Mouse (Mus musculus): ENCODE measurements around the gene Rnh1.

The Rnh1 gene

DNA sequence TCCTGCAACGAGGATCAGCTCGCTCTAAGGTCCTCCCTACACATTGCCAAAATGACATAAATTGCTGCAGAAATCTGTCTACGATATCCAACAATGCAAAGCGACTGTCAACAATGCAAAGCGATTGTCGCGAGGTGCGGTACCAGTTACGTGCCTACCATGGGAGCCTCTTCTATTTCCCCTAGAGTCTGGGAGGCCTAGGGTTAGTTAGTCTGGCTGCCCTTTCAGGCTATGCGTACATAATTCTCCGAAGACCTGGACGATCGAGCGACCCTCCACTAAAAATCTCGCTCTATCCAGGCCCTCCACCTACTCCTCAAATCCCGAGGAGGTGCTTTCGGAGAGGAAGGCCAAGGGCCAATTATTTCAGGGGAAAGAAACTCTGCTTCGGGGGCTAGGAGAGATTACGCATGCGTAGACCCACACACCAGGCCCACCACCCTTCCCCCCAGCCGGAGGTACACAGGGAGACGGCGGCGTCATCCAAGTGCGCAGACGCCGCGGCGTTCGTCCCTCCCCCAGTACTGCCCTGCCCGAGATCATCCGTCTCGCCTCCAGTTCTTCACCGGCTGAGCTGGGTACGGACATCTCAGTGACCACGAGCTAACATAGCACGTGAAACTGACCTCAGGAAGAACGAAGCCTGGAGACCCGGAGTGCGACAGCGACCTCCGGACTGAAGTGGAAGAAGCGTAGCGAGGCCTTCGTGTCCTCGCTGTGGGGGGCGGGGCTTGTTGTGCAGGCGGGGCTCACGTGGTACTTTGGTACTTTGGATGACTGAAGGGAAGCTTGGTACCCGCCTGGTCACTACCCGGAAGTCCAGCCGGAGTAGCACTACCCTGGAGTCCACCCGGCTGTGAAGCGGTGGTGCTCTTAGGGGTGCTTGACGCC is at the start of gene Rnh1:
Rnh1 (minus strand) TSS at position 742 of the 891 bp plus-strand sequence.
- DNase-seq, result peak; percentile 95

DNA sequence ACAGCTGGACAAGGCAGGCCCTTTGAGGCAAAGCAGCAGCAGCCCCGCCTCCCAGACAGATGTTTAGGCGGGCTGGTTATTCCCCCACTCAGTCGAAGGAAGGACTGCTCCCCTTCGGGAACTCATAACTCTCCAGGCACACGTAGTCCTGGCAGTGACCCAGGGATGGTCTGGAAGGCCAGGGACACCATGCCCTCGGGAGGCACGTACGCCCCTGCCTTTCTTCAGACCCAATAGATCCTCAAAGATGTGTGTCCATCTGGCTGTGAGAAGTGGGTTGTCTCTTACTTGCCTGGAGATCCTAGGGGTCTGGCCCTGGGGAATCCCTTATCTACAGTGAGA is 49.4 kb upstream of the Rnh1 start:
- no peak for DNase-seq

DNA sequence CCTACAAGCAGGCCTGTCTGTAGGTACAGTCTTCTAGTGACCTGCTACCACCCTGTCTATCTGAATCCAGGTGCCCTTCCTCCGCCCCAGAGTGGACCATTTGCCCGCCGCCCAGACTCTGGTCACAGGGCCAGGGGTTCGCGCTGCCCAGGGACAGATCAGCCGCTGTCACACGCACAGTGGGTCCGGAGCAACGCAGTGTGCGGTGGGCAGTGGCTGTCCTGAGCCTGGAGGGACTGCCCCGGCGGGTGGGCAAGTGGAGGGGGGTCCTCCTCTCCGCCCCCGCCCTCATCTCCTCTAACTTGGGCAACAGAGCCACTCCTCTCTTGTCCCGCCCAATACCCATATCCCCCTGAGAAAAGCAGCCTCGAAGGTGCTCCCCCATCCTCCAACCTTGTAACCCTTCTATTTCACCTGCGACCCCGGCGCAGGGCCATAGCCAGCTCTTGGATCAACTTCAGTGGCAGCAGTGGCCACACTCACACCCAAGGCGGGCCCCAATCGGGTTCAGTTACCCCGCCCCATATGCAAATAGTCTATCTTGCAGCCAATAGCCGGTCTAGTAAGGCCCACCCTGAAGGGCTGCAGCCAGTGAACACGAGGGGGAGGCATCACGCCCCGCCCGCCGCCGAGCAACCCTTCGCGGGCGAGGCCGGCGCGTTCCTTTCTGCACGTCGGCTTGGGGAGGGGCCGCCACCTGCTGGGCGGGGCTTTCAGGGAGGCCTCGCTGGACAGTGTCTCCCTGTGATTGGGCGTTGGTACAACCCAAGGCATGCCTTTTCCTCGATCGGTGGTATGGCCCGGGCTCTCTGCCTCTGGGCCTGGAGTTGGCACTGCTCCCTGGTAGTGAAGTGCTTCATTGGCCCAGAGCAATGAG is 48.8 kb upstream of the Rnh1 start:
- DNase-seq, result peak; percentile 99

DNA sequence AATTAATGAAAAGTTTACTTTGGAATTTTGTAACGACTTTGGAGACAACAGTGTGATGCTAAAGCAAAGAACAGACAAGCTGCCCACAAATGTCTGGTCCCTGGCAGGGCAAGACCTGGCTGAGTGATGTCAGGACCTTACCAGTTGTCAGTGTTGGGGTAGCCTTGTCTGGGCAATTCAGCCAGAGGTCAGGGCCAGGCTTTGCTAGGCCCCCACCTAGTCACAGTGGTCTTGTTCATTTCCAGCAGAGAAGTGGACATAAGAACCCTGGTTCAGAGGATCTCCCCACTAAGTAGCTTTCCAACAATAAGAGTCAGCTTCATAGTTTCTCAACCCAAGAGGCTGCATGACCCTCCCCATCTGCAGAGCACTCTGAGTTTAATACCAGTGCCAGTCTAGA is 47.7 kb upstream of the Rnh1 start:
- DNase-seq, result no peak

DNA sequence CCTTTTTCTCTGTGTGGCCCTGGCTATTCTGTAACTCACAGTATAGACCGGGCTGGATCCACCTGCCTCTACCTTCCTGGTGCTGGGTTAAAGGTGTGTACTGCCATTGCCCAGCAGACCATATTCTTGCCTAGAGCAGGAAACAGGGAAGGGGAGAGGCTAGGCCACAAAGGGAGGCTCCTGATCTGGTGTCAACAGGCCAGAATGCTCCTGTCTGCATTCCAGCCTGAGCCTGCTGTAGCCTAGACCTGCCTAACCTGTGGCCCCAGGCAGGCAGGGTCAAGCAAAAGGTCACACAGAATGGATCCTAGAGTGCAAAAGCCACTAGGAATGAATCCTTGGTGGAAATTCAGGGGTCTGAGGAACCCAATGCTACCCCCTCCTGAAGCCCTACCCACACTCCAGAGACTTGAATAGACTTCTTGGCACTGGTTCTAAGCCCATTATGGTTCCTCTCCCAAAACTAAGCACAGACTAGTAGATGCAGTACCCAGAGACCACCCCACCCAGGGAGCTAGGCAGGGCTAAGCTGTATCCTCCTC is 47.0 kb upstream of the Rnh1 start:
- DNase-seq, result no peak

DNA sequence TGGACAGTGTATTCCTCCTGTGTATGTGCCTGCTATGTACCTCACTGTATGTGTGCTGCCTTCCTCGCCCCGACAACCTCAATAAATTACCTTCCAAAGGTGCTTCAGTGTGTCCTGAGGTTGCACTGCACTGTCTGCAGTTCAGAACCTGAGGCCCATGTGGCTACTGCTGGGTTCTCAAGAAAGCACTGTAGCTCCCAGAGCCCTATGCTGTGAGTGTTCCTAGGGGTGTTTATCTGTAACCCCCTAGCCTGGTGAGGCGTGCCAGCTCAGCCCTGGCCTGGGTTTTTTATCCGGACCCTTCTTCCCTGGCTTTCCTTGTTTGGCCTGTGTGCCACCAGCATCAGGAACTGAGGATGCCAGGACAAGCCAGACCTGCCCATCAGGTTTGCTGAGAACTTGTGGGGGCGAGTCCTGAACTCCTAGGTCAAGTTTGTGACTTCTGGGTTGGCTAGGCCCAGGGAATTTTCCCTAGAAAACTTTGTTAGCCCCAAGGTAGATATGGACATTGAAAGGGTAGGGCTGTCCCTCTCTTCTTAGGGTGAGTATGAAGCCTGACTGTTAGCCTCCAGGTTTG is 46.0 kb upstream of the Rnh1 start:
- no peak for DNase-seq

DNA sequence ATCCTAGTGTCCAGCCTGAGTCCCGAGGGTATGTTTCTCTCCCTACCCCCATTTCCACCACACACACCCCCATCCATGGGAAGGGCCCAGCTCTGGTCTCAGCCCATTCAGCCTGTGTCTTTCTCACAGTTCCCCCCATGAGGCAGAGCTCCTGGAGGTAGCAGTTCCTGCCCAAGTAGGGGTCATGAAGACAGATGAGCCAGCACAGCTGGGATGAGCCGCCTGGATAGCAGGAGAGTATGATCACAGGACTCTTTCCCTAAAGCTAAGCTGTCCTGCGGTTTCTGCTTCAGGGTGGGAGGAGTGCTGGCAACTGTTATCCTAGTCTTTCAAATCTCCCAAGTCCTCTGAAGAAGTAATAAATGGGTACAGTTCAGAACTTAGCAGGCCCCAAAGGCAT is 45.5 kb upstream of the Rnh1 start:
- DNase-seq, result no peak

DNA sequence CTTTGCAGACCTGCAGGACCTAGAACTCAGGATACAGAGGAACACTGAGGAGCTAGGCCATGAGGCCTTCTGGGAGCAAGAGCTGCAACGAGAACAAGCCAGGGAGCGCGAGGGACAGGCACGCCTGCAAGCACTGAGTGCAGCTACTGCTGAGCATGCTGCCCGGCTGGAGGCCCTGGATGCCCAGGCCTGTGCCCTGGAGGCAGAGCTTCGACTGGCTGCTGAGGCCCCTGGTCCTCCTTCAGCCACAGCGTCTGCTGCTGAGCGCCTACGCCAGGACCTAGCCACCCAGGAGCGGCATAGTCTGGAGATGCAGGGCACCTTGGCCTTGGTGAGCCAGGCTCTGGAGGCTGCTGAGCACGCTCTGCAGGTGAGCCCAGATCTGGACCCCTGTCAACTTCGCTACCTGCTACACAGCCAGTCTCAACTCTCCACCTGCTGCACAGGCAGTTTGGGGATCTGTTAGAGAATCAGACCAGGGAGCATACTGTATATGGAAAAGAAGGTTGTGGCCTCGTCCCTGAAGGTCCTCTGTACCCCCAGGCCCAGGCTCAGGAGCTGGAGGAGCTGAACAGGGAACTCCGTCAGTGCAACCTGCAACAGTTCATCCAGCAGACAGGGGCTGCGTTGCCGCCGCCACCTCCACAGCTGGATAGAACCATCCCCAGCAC is 44.8 kb upstream of the Rnh1 start:
- no peak for DNase-seq

DNA sequence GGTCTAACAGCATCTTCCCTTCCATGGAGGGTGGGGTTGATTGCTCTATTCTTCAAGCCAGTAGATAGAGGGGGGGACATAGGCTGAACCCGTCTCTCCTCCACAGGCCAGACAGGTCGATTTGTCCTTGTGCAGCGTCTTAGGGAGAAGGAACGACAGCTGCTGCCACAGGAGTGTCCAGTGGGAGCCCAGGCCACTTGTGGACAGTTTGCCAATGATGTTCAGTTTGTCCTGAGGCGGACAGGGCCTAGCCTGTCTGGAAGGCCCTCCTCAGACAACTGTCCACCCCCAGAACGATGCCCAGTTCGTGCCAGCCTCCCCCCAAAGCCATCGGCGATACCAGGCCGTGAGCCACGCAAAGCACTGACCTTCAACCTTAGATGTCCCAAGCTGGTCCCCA is 44.2 kb upstream of the Rnh1 start:
- no peak for DNase-seq

DNA sequence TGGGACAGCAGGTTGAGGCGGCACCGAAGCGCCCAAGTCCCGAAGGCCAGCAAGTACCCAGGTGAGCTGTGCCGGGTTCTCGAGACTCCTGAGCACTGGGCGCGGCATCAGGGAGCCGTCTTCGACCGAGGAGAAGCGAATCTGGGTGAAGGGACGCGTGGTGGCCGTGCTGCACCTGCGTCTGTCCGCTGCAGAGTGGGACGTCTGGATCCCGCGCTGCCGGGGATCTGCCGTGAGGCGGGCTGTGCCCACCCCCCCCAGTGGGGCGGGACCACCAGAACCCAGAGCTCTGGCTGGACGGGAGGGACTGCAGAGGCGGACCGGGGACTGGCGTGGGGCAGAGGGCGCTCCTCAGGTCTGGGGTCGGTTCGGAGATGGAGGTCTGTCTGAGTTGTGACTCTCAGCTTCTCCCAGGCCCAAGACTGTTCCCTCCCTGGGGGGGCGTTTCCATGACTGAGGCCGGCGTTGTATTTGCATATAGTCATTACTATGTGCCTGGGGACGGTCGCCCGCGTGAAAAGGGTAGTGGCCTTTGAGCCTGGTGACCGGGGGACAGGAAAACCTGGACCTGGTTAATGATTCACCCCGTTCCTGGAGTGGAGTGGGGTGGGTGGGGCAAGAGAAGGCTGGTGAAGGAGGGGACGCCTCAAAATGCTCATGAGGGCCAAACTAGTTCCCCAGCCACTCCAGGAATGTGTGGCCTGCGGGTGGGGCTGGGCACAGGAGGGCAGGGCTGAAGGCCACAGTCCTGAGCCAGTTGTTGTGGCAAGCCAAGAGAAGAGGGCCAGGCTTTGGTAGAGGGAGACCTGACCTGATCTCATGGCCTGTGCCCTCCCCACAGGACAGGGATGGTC is 43.5 kb upstream of the Rnh1 start:
- peak; percentile 91 for DNase-seq

DNA sequence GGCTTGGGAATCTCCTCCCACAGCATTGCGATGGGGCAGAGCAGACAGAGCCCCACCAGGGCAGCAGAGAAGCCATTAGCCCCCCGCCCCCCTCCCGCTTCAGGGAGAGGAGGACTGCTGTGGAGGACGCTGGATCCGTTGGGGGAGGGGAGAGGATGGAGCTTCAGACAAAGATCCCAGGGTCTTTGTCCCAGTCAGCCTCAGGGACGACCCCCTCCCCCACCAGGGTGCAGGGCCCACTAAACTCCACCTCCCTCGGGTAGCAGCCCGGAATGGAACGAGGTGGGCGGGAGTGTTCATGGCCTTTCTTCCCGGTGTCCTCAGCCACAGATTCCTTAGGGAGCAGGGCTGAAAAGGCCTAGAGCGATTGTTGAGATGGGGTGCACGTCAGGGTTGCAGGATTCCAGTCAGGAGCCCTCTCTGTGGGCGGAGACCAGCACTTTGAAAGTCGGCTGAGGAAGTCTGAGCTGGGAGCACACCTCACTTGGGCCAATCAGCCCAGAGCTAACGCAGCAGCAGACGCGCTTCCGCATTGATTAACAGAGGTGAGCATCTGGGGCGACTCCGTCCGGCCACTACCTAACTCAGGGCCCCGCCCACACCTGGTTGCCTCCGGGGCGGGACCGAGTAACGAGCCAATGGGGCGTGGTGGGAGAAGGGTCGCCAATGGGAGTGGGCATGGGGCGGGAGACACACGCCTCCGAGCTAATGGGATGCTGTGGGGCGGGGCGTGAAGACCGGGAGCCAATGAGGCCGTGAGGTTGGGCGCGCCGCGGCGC is 42.6 kb upstream of the Rnh1 start, which contains the start of gene Rassf7:
Rassf7 (plus strand) TSS at position 760 of the 779 bp plus-strand sequence.
- peak; percentile 96 for DNase-seq

DNA sequence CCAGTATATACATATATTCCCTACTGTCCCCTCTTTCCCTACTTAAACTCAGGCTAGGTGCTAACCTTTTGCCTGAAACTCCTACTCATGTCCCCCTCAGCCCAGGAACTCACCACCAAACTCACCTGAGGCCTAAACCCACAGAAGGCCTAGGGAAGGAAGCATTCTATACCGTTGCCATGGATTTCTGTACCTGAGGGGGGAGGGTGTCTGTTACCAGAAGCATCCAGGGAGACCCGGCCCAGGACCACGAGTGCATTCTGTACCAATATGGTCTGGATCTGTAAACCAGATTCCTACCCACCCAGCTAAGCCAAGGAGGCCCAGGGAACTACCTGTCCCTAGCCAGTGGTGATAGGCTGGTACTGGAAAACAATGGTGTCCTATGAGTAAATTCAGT is 41.7 kb upstream of the Rnh1 start:
- DNase-seq, result no peak

DNA sequence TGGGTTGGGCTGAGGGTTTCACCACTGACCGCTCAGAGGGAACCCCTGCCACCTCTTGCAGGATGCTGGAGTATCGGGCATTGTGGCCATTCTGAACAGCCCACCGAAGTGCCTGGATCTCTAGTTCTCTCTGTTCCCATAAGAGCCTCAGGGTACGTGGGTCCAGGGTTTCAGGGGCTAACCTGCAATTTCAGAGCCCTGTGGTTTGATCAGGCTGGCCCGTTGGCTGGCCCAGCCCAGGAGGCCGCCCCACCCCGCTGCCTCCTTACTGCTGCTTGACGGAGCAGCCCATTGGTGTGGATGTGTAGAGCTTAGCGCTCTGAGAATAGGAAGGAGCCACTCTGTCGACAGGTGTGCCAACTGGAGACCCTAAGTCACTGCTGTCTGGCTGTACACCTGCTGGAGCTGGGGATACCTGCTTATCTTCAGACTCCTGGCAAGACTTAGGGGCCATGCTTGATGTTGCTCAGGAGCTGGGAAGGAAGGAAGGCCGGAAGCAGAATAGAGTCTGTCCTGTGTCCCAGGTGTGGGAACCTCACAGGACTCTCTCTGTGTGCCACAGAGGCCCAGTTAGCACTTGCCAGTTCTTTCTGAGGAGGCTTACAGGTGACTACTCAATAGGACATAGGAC is 41.1 kb upstream of the Rnh1 start, which contains the start of gene Lmntd2:
Lmntd2 (minus strand) TSS at position 476 of the 631 bp plus-strand sequence.
- no peak for DNase-seq

DNA sequence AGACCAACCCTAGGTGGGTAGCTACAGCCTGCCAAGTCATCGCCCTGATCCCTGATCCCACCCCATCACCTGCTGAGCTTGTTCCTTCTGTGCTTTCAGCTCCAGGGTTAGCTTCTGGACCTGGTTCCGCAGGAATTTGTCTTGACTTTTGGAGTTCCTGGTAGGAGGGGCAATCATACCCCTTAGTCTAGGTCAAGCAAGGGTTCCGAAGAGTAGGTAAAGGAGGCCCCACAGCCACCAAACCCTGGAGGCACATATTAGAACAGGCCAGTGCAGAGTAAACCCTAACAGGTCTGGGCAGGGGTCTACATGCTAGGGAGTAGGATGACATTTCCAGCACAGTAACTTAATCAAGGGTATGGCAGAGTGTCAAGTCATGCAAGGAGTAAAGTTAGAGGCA is 40.5 kb upstream of the Rnh1 start:
- DNase-seq, result no peak

DNA sequence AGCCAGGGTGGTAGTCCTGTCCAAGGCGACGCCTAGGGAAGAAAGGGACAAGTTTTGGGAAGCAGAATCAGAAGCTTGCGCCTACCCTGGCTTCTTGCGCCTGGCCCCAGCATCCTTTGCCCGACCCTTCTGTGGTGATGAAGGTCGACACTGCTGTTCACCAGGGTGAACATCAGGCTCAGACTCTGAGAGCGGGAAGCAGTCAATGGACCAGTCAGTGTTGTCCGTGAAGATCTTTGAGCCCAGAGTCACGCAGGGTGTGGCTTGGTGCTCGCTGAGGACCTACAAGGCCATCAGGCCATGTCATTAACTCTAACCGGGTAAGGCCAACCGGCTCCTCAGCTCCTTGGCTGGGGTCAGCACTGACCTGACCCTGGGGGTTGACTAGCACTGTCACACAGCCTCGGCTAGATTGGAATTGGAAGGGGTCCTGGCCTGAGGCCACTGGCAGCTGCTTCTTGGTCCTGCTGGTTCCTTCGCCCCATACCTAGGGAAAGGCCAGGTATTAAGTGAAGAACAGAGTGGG is 38.0 kb upstream of the Rnh1 start:
- no peak for DNase-seq

DNA sequence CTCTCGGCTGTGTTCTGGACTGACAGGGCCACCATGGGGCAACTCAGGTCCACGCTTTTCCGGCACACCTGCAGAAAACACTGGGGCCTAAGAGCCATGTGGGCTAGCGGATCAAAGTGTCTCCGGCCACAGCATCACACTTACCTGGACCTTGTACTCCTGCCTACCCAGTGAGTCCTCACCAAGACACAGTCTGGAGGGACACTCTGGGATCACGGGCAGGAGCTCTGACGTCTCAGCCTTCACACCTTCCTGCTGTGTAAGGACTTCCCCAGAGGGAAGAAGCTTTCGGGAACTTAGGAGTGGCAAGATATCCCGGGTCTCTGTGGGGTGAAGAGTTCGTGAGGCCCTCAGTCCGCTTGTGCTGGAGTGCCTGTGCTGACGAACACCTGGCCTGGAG is 37.5 kb upstream of the Rnh1 start:
- DNase-seq, result no peak

DNA sequence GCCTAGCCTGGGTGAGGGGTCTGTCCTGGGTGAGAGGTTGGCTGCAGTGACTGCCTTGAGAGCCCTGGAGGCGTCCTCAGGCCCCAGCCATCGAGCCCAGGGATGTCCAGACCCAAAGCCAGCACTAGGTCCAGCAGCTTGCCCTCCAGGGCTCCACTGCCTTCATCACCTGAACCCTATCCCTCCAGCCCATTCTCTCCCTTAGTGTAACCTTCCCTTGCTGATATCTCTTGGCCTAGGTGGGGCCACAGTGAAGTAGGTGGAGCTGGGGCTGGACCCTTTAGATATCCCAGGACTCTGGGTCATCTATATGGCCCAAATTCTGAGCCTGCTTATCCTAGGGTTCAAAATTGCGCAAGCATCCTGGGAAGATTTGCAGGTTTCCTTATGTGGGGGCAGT is 36.9 kb upstream of the Rnh1 start:
- DNase-seq, result no peak

DNA sequence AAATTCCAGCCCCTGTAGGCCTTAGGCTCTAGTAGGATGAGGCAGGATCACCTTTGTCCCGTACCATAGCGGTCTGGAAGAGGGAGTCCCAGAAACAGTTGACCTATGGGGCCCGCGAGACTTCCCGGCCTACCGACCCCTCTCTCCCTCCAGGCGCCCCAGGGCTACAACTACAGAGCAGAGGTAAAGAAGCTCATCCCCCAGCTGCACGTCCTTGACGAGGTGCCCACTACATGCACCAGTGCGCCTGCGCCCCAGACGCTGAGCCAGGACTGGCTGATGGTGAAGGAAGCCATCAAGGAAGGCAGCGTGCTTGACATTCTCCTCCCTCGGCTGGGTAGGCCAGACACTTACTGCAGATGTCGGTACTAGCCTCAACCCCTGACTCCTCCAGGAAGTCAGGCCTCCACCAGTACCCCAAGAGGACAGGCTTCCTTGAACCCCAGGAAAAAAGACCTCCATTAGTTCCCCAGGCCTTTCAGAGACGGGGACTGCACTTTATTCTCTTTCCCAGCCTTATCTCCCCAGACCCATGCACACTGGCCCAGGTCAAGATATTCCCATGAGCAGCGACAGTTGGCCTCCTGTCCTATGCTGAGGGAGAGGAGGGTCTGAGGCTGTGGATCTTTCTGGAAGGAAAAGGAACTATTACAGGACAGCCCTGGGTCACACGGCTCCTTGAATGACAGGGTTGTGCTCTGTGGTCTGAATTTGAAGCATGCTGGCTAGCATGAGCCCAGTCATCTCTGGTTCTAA is 33.7 kb upstream of the Rnh1 start:
- no peak for DNase-seq

DNA sequence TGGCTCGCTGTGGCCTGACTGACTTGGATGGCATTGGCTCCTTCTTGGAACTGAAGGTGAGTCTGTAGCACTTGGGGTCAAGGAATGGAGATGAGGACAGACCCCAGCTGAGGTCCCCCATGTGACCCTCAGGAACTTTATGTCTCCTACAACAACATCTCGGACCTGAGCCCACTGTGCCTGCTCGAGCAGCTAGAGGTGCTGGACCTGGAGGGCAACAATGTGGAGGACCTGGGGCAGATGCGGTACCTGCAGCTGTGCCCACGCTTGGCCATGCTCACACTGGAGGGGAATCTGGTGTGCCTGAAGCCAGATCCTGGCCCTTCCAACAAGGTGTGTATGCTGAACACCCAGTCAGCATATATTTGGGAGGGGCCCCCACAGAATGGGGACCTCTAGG is 32.8 kb upstream of the Rnh1 start:
- no peak for DNase-seq

Data from lung, postnatal 10 days (tissue).